Mouse (Mus musculus) lung, postnatal 0 days (tissue): Measurements from ENCODE around the gene Lpin3. TPM values are rescaled to one million over a fixed set of nuclear protein-coding genes. Genes with fewer than 3 reads are reported as not detected.

Experiments used
- ATAC-seq: fragments of 200-750 bp; cut with Nextera tagmentation; 2 replicates; pipeline ENCODE4 v1.8.0; 2017; ENCODE audit warnings: moderate library complexity
- DNase-seq: peaks from one replicate; pipeline ENCODE4 v3.0.0-alpha.2; 2016; ENCODE audit warnings: low spot score
- H3K27ac ChIP-seq: fragments of 300-500 bp; sonication (generic); 2 replicates; pipeline ENCODE4 v1.5.1; 2014; ENCODE audit warnings: antibody characterized with exemption, mild to moderate bottlenecking, low read length, mixed read lengths
- H3K27me3 ChIP-seq: fragments of 300-500 bp; sonication (generic); replicated peaks from 2 replicates; pipeline ENCODE4 v1.6.1; 2014; ENCODE audit warnings: low read length, mixed read lengths; ENCODE audit not compliant: insufficient read depth
- H3K36me3 ChIP-seq: fragments of 300-500 bp; sonication (generic); 2 replicates; pipeline ENCODE4 v1.6.1; 2014; ENCODE audit warnings: low read length, mixed read lengths; ENCODE audit not compliant: insufficient read depth
- H3K4me1 ChIP-seq: fragments of 300-500 bp; sonication (generic); 2 replicates; pipeline ENCODE4 v1.6.1; 2014; ENCODE audit warnings: antibody characterized with exemption, low read depth, low read length, mixed read lengths; ENCODE audit not compliant: insufficient read depth
- H3K4me2 ChIP-seq: fragments of 300-500 bp; sonication (generic); replicated peaks from 2 replicates; pipeline ENCODE4 v1.6.1; 2014; ENCODE audit warnings: low read depth, mild to moderate bottlenecking, low read length, moderate library complexity, mixed read lengths
- H3K4me3 ChIP-seq: fragments of 300-500 bp; sonication (generic); 2 replicates; pipeline ENCODE4 v1.5.1; 2014; ENCODE audit warnings: low read depth, low read length
- H3K9ac ChIP-seq: fragments of 300-500 bp; sonication (generic); replicated peaks from 2 replicates; pipeline ENCODE4 v1.6.1; 2014; ENCODE audit warnings: low read depth, mild to moderate bottlenecking
- H3K9me3 ChIP-seq: fragments of 300-500 bp; sonication (generic); 2 replicates; pipeline ENCODE4 v1.6.1; 2016; ENCODE audit warnings: low read length, mixed read lengths
- CTCF ChIP-seq: IDR thresholded peaks from 2 replicates; pipeline ENCODE4 v1.5.1; 2016; ENCODE audit warnings: antibody characterized with exemption, mild to moderate bottlenecking
- EP300 ChIP-seq: IDR thresholded peaks from 2 replicates; pipeline ENCODE4 v1.6.1; 2016; ENCODE audit warnings: antibody characterized with exemption, mild to moderate bottlenecking, control low read depth
- WGBS: fragments of 180-500 bp; shearing (Covaris S2); extraction: QIAGEN DNeasy Blood & Tissue Kit; methylation state at CpG from one replicate; pipeline ENCODE4 v1.1.7; 2014; 5-methylcytosine and 5-hydroxymethylcytosine counted together
- polyA plus RNA-seq: library from polyadenylated mRNA; unstranded; fragments of >200 nt; fragmentation: Nextera tagmentation; extraction: Ambion mirVana; gene quantifications from 2 replicates; pipeline ENCODE4 v1.2.1, GENCODE M21; 2015

The Lpin3 gene
- polyA plus RNA-seq, 1 experiment from 2014 or later: 4.5 TPM

DNA sequence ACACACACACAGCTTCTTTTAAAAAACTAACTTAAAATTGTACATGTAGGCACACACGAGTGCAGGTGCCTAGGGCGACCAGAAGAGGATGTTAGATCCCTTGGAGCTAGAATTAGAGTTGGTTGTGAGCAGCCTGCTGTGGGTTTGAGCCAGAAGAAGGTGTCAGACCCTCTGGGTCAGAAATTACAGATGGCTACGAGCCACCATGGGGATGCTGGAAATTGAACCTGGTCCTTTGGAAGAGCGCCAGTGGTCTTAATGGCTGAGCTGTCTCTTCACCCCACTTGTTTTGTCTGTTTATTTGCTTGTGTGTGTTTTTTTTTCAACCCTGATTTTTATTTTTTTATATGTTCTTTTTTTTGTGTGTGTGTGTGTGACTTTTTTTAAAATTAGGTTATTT lies 54.0 kb downstream of the Lpin3 start:
- H3K4me2 ChIP-seq: no peak overlapping the region
- no peaks in the 10 kb centered on the region for H3K9me3 ChIP-seq
- DNase-seq: no peak
- TF ChIP-seq CTCF (no peak), EP300 (no peak)
- no peak overlapping the region for H3K27ac ChIP-seq
- WGBS: 72% methylated on average over 4 of the region's 4 CpGs
- H3K9ac ChIP-seq: no peak overlapping the region
- no peaks in the 10 kb centered on the region for H3K4me1 ChIP-seq
- H3K36me3 ChIP-seq: no peaks in the 10 kb centered on the region
- H3K27me3 ChIP-seq: no peaks in the 10 kb centered on the region
- H3K4me3 ChIP-seq: no peak overlapping the region
- ATAC-seq: no peak

DNA sequence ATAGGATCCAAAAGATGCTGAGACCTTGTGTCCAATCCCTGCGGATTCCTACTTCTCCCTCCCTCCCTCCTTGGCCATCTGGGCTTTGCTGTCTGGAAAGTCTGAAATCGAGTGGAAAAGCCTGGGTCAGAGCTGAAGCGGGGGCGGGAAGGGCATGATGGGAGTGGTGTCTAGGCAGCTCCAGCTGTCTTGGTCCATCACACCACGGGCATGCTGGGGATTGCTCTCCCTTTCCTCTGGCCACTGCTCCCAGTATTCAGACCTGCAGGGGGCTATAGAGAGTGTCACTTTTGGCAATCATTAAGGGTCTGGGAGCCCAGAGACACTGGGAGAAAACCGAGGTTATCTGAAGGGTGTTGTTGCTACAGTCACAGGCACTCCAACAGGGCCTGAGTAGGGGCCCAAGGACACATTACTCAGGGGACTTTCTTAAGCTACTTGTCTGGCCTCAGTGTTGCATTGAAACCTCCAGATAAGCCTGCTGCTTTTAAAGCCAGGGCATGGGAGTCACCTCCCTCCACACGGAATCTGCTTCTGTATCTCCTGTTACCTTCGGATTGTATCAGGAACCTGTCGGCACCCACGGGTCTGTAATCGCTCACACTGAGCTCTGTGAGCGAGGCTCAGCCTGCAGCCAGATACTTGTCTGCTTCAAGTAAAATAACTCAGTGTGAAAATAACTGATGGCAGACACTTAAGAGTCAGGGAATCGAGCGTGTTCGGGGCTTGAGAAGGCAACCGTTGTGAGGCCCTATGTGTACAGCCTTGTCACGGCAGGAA lies 60.6 kb downstream of the Lpin3 start:
- Histone ChIP-seq H3K4me1 (no peaks in the 10 kb centered on the region), H3K9ac (no peak overlapping the region), H3K9me3 (no peaks in the 10 kb centered on the region), H3K4me3 (no peak overlapping the region), H3K27me3 (no peaks in the 10 kb centered on the region), H3K4me2 (no peak overlapping the region), H3K36me3 (no peaks in the 10 kb centered on the region), H3K27ac (no peak overlapping the region)
- 51% methylated on average over 17 of the region's 17 CpGs for WGBS
- DNase-seq (peak; percentile 28), ATAC-seq (peak; percentile 19)
- TF ChIP-seq CTCF (peak; percentile 11; the same call in 1 of the 2 replicates), EP300 (no peak)

DNA sequence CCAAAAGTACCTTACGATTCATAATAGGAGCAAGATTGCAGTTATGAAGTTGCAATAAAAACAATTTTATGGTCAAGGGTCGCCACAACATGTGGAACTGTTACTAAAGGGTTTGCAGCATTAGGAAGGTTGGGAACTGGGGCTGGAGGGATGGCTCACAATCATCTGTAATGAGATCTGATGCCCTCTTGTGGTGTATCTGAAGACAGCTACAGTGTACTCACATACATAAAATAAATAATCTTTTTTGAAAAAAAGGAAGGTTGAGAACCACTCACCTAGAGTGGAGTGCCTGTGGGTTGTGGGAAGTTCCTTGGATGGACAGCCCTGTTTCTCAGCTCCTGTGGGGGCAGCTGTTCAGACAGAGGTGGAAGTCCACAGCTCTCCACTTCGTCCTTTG lies 62.0 kb downstream of the Lpin3 start:
- Histone ChIP-seq H3K9ac (no peak overlapping the region), H3K9me3 (no peaks in the 10 kb centered on the region), H3K4me3 (no peak overlapping the region), H3K36me3 (no peaks in the 10 kb centered on the region), H3K27me3 (no peaks in the 10 kb centered on the region), H3K27ac (no peak overlapping the region), H3K4me1 (no peaks in the 10 kb centered on the region), H3K4me2 (no peak overlapping the region)
- 53% methylated on average over 3 of the region's 3 CpGs for WGBS
- DNase-seq (no peak), ATAC-seq (no peak)
- peak; percentile 52 for TF ChIP-seq CTCF
- no peak for TF ChIP-seq EP300

GRCm38 (mm10) chr2:160951595-160951994 lies 71.1 kb downstream of the Lpin3 start:
- Histone ChIP-seq H3K9ac (no peak overlapping the region), H3K4me3 (no peak overlapping the region), H3K27ac (no peak overlapping the region), H3K36me3 (peaks cover 44% of the 10 kb centered on the region), H3K27me3 (no peaks in the 10 kb centered on the region), H3K9me3 (no peaks in the 10 kb centered on the region), H3K4me1 (no peaks in the 10 kb centered on the region), H3K4me2 (no peak overlapping the region)
- ATAC-seq (no peak), DNase-seq (no peak)
- WGBS: 80% methylated on average over 4 of the region's 4 CpGs
- TF ChIP-seq CTCF (no peak), EP300 (no peak)

GRCm38 (mm10) chr2:160953131-160953873 lies 72.8 kb downstream of the Lpin3 start:
- Histone ChIP-seq H3K4me1 (no peaks in the 10 kb centered on the region), H3K9ac (no peak overlapping the region), H3K4me2 (no peak overlapping the region), H3K9me3 (no peaks in the 10 kb centered on the region), H3K27me3 (no peaks in the 10 kb centered on the region), H3K27ac (no peak overlapping the region), H3K36me3 (peaks cover 49% of the 10 kb centered on the region), H3K4me3 (no peak overlapping the region)
- WGBS: 78% methylated on average over 7 of the region's 7 CpGs
- TF ChIP-seq EP300: no peak
- TF ChIP-seq CTCF: no peak
- DNase-seq (no peak), ATAC-seq (no peak)

DNA sequence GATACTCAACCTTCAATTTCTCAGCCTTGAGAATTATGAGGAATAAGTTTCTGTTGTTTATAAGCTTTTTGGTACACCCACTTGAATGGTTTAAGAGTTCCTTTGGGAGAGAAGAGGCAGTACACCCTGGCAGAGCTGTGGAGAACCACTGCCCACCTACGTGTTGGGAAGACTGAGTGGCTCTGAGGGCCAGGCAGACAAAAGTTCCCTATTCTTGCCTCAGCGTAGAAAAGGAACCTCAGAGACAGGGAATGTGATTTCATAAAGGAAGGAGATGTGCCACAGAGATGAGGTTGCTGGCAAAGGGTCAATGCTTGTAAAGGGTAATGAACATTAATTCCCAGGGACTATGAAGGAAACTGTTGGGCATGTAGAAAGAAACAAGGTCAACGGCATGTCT lies 74.1 kb downstream of the Lpin3 start:
- 85% methylated on average over 3 of the region's 3 CpGs for WGBS
- Histone ChIP-seq H3K9me3 (no peaks in the 10 kb centered on the region), H3K36me3 (peaks cover 41% of the 10 kb centered on the region), H3K4me1 (no peaks in the 10 kb centered on the region), H3K4me3 (no peak overlapping the region), H3K9ac (no peak overlapping the region), H3K27ac (no peak overlapping the region), H3K4me2 (no peak overlapping the region), H3K27me3 (no peaks in the 10 kb centered on the region)
- ATAC-seq (no peak), DNase-seq (no peak)
- no peak for TF ChIP-seq EP300
- TF ChIP-seq CTCF: no peak
